Mouse (Mus musculus) stomach, postnatal 0 days (tissue): Measurements from ENCODE around the gene Gm29797.

Experiments
- CTCF ChIP-seq: IDR thresholded peaks from 2 replicates; pipeline ENCODE4 v1.5.1; 2016; ENCODE audit warnings: antibody characterized with exemption, low read depth, mild to moderate bottlenecking, moderate library complexity
- EP300 ChIP-seq: optimal IDR thresholded peaks from 2 replicates; pipeline ENCODE3; 2016; ENCODE audit warnings: antibody characterized with exemption

GRCm38 (mm10) chr2:181680716-181681117, 23.9 kb downstream of the Gm29797 start:
- TF ChIP-seq CTCF = no peak
- no peak for TF ChIP-seq EP300
